Mouse (Mus musculus): ENCODE measurements at regions not wholly inside any gene's neighbourhood (a gene's known extent, or its start where the extent isn't known, plus 50 kb on each side); places are given as distances from the start of the nearest gene placed in this dataset.

GRCm38 (mm10) chr8:126754361-126754809 lies 160.6 kb upstream of the Irf2bp2 start:
- Histone ChIP-seq H3K4me1 (ENCODE audit: control insufficient read depth, insufficient read depth, low read length) (peaks cover 6% of the 10 kb centered on the region), H3K4me3 (replicated peaks; ENCODE audit: control insufficient read depth, low read depth, low read length) (no peak overlapping the region), H3K27ac (ENCODE audit: control insufficient read depth, insufficient read depth, low read depth, low read length, poor library complexity) (no peak overlapping the region)
- TF ChIP-seq CTCF (IDR thresholded peaks at IDR 0.05; ENCODE audit: control insufficient read depth, insufficient read depth, low read length) (no peak), POLR2A (IDR thresholded peaks at IDR 0.05; ENCODE audit: borderline replicate concordance, control insufficient read depth, low read depth, low read length) (no peak)
- WGBS, result 77% methylated on average over 8 of the region's 8 CpGs

DNA sequence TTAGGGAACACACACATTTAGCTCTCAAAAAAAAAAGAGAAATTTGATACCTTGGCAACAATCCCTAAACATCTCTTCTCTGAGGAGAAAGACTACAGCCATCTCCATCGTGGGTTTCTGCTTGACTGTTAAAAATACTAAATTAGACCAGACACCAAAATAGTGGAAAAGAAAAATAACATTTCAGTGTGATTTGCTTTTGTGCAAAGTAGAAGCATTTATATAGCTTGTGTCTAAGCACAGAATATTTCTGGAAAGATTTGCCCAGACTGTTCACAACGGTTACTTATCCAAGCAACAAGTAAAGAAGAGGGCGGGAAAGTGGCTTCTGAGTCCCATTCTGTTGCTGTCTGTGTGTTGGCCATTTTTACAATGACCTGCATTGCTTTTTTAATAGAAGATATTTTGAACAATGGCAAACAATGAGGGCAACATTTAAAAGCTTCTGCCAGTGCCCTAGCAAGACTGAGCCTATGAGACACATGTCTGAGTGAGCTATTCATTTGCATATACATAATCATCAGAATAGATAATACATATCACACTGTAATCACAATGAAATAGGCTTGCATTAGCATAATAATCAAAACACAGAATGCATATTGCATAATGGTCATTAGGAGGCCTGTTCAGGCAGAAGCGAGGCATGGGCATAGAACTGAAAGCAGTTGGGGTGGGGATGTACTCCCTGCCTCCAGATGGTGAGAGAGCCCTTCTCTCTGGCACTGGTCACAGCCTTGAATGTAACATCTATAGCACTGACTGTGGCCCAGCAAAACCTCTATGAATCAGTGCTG lies 159.5 kb upstream of the Irf2bp2 start:
- Histone ChIP-seq H3K4me3 (replicated peaks; ENCODE audit: control insufficient read depth, low read depth, low read length) (no peak overlapping the region), H3K27ac (ENCODE audit: control insufficient read depth, insufficient read depth, low read depth, low read length, poor library complexity) (no peak overlapping the region), H3K4me1 (ENCODE audit: control insufficient read depth, insufficient read depth, low read length) (peaks cover 6% of the 10 kb centered on the region)
- 60% methylated on average over 4 of the region's 4 CpGs for WGBS
- TF ChIP-seq POLR2A (IDR thresholded peaks at IDR 0.05; ENCODE audit: borderline replicate concordance, control insufficient read depth, low read depth, low read length) (no peak), CTCF (IDR thresholded peaks at IDR 0.05; ENCODE audit: control insufficient read depth, insufficient read depth, low read length) (no peak)

DNA sequence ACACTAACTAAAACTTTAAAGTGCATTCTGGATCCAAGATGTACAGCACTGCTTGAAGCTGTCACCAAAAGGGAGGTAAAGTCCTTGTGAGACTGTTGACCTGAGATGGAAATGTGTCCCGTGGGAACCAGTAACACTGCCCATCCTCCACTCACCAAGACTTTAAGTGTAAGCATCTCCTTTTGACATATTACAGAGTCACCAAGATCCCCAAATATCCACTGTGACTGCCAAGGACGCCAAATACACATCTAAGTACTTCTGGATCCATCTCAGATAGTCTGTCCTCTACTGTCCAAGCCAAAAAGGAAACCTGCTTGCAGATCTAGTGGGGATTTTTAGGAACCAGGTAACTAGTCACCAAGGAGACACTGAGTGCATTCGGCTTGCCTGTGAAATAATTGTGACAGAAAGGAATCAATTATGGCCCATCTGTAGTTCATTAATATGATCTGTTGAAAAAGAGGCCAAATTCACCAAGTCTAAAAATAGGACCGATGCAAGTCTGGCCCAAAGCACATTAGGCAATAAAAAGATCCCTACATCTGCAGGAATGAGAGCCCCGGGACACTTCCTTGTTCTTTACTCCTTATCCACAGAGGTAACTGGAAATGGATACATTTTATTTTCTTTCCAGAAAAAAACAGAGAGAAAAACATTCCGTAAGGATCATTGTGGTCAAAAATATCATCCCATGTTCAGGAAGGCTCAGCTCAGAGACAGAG lies 157.8 kb upstream of the Irf2bp2 start:
- no peak overlapping the region for H3K4me3 ChIP-seq (replicated peaks; ENCODE audit: control insufficient read depth, low read depth, low read length)
- no peak overlapping the region for H3K27ac ChIP-seq (ENCODE audit: control insufficient read depth, insufficient read depth, low read depth, low read length, poor library complexity)
- H3K4me1 ChIP-seq (ENCODE audit: control insufficient read depth, insufficient read depth, low read length), result peaks cover 3% of the 10 kb centered on the region
- no peak for TF ChIP-seq CTCF (IDR thresholded peaks at IDR 0.05; ENCODE audit: control insufficient read depth, insufficient read depth, low read length)
- no peak for TF ChIP-seq POLR2A (IDR thresholded peaks at IDR 0.05; ENCODE audit: borderline replicate concordance, control insufficient read depth, low read depth, low read length)
- 58% methylated on average over 6 of the region's 6 CpGs for WGBS

GRCm38 (mm10) chr8:126745992-126746775 lies 152.4 kb upstream of the Irf2bp2 start:
- H3K4me3 ChIP-seq (replicated peaks; ENCODE audit: control insufficient read depth, low read depth, low read length), result no peak overlapping the region
- H3K4me1 ChIP-seq (ENCODE audit: control insufficient read depth, insufficient read depth, low read length), result no peaks in the 10 kb centered on the region
- H3K27ac ChIP-seq (ENCODE audit: control insufficient read depth, insufficient read depth, low read depth, low read length, poor library complexity), result no peak overlapping the region
- no peak for TF ChIP-seq POLR2A (IDR thresholded peaks at IDR 0.05; ENCODE audit: borderline replicate concordance, control insufficient read depth, low read depth, low read length)
- no peak for TF ChIP-seq CTCF (IDR thresholded peaks at IDR 0.05; ENCODE audit: control insufficient read depth, insufficient read depth, low read length)
- 85% methylated on average over 18 of the region's 18 CpGs for WGBS

GRCm38 (mm10) chr8:126744747-126745382 lies 151.1 kb upstream of the Irf2bp2 start:
- 81% methylated on average over 10 of the region's 10 CpGs for WGBS
- Histone ChIP-seq H3K27ac (ENCODE audit: control insufficient read depth, insufficient read depth, low read depth, low read length, poor library complexity) (no peak overlapping the region), H3K4me1 (ENCODE audit: control insufficient read depth, insufficient read depth, low read length) (no peaks in the 10 kb centered on the region), H3K4me3 (replicated peaks; ENCODE audit: control insufficient read depth, low read depth, low read length) (no peak overlapping the region)
- TF ChIP-seq CTCF (IDR thresholded peaks at IDR 0.05; ENCODE audit: control insufficient read depth, insufficient read depth, low read length) (no peak), POLR2A (IDR thresholded peaks at IDR 0.05; ENCODE audit: borderline replicate concordance, control insufficient read depth, low read depth, low read length) (no peak)

GRCm38 (mm10) chr8:126743296-126743695 lies 149.5 kb upstream of the Irf2bp2 start:
- TF ChIP-seq POLR2A (IDR thresholded peaks at IDR 0.05; ENCODE audit: borderline replicate concordance, control insufficient read depth, low read depth, low read length) (no peak), CTCF (IDR thresholded peaks at IDR 0.05; ENCODE audit: control insufficient read depth, insufficient read depth, low read length) (no peak)
- 81% methylated on average over 9 of the region's 9 CpGs for WGBS
- no peaks in the 10 kb centered on the region for H3K4me1 ChIP-seq (ENCODE audit: control insufficient read depth, insufficient read depth, low read length)
- H3K4me3 ChIP-seq (replicated peaks; ENCODE audit: control insufficient read depth, low read depth, low read length), result no peak overlapping the region
- H3K27ac ChIP-seq (ENCODE audit: control insufficient read depth, insufficient read depth, low read depth, low read length, poor library complexity), result no peak overlapping the region

DNA sequence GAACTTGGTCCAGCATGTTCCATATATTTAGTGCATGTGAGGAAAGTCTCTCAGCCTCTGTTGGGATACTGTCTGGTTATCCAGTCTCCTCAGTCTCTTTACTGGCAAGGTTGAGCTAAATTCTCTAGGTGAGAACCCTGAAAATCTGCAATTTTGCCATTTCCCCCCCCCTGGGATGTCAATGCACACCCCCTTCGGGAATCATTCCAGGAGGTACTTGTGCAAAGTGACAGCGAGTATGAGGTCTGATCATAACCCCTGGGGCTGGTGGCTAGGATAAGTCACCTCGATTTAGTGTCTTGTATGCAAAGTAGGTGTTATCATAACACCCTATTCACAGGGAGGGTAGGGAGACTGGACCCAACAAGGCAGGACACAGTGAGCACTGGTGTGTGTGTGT lies 148.3 kb upstream of the Irf2bp2 start:
- H3K27ac ChIP-seq (ENCODE audit: control insufficient read depth, insufficient read depth, low read depth, low read length, poor library complexity), result no peak overlapping the region
- no peak for TF ChIP-seq CTCF (IDR thresholded peaks at IDR 0.05; ENCODE audit: control insufficient read depth, insufficient read depth, low read length)
- no peak for TF ChIP-seq POLR2A (IDR thresholded peaks at IDR 0.05; ENCODE audit: borderline replicate concordance, control insufficient read depth, low read depth, low read length)
- H3K4me3 ChIP-seq (replicated peaks; ENCODE audit: control insufficient read depth, low read depth, low read length), result no peak overlapping the region
- peaks cover 1% of the 10 kb centered on the region; the same call in 1 of the 2 replicates for H3K4me1 ChIP-seq (ENCODE audit: control insufficient read depth, insufficient read depth, low read length)
- 70% methylated on average over 3 of the region's 3 CpGs for WGBS

Measured in bone marrow, adult 2 months (tissue).